Mouse (Mus musculus): ENCODE data around the gene Mbnl2. TPM values are rescaled to one million over a fixed set of nuclear protein-coding genes. Genes with fewer than 3 reads are reported as not detected.
A peak's percentile ranks its signal among the peaks of the same experiment; 100 is the strongest.

Gene Mbnl2
- polyA plus RNA-seq, 1 experiment from 2014 or later, result 111 TPM

DNA sequence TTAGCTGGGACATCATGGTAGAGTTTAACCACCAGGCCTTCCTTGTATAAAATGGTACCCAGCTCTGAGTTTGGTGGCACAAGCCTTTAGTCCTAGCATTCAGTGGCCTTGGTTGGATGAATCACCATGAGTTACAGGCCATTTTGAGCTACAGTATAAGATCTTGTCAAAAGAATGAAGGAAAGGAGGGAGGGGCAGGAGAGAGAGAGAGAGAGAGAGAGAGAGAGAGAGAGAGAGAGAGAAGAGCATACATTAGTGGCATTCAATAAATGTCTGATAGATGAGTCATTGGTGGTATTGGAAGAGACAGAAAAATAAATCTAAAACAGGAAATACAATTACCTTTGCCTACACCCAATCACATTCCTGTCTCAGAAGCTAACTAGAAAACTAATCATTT is 165.2 kb downstream of the Mbnl2 start:
- Histone ChIP-seq H3K9me3 (no peaks in the 10 kb centered on the region), H3K36me3 (peaks cover 3% of the 10 kb centered on the region; the same call in 1 of the 2 replicates), H3K4me3 (replicated peaks) (no peak overlapping the region), H3K9ac (no peak overlapping the region), H3K4me1 (replicated peaks) (no peaks in the 10 kb centered on the region), H3K27ac (no peak overlapping the region), H3K4me2 (replicated peaks) (no peak overlapping the region), H3K27me3 (replicated peaks) (no peaks in the 10 kb centered on the region)
- ATAC-seq, result no peak

GRCm38 (mm10) chr14:120441256-120441655 is 165.8 kb downstream of the Mbnl2 start:
- Histone ChIP-seq H3K4me1 (replicated peaks) (no peaks in the 10 kb centered on the region), H3K9ac (no peak overlapping the region), H3K36me3 (peaks cover 3% of the 10 kb centered on the region; the same call in 1 of the 2 replicates), H3K4me2 (replicated peaks) (no peak overlapping the region), H3K27me3 (replicated peaks) (no peaks in the 10 kb centered on the region), H3K9me3 (no peaks in the 10 kb centered on the region), H3K4me3 (replicated peaks) (no peak overlapping the region), H3K27ac (no peak overlapping the region)
- WGBS, result 85% methylated on average over 4 of the region's 4 CpGs
- ATAC-seq, result no peak

- H3K4me1 ChIP-seq (replicated peaks), result no peaks in the 10 kb centered on the region
- 70% methylated on average over 13 of the region's 13 CpGs for WGBS
- no peak overlapping the region for H3K4me3 ChIP-seq (replicated peaks)
- ATAC-seq, result peak; percentile 81
- no peaks in the 10 kb centered on the region for H3K9me3 ChIP-seq
- no peak overlapping the region for H3K9ac ChIP-seq
- H3K27me3 ChIP-seq (replicated peaks), result no peaks in the 10 kb centered on the region
- no peak overlapping the region for H3K27ac ChIP-seq
- H3K36me3 ChIP-seq, result peaks cover 3% of the 10 kb centered on the region; the same call in 1 of the 2 replicates
- H3K4me2 ChIP-seq (replicated peaks), result no peak overlapping the region
Observed at GRCm38 (mm10) chr14:120441836-120442235, 166.4 kb downstream of the Mbnl2 start.

DNA sequence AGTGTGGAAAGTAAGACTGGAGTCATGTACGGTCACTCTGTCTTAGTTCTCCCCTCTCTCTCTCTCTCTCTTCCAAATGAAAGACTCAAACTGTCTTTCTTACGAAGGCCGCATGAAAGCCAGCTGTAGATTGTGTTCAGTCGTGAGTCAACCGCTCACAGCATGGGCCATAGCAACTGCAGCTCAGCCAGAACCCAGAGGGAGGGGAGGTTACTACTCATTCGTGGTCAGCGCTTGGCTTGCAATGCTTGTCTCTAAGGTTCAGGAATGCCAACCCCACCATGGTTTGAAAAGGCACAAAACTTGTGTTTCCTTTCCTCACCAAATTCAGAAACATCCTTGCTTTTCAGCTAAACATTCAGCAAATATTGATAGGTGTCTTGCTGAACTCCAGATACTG is 178.8 kb downstream of the Mbnl2 start:
- 90% methylated on average over 7 of the region's 7 CpGs for WGBS
- no peak overlapping the region for H3K4me3 ChIP-seq (replicated peaks)
- H3K4me2 ChIP-seq (replicated peaks), result no peak overlapping the region
- no peaks in the 10 kb centered on the region for H3K9me3 ChIP-seq
- no peak overlapping the region for H3K9ac ChIP-seq
- no peak for ATAC-seq
- H3K4me1 ChIP-seq (replicated peaks), result no peaks in the 10 kb centered on the region
- H3K36me3 ChIP-seq, result no peaks in the 10 kb centered on the region
- no peak overlapping the region for H3K27ac ChIP-seq
- no peaks in the 10 kb centered on the region for H3K27me3 ChIP-seq (replicated peaks)

- WGBS, result 91% methylated on average over 3 of the region's 3 CpGs
- no peak overlapping the region for H3K27ac ChIP-seq
- no peak overlapping the region for H3K4me3 ChIP-seq (replicated peaks)
Observed at GRCm38 (mm10) chr14:120463938-120464727, 188.7 kb downstream of the Mbnl2 start.

GRCm38 (mm10) chr14:120466816-120467215 is 191.3 kb downstream of the Mbnl2 start:
- ATAC-seq, result no peak
- no peaks in the 10 kb centered on the region for H3K9me3 ChIP-seq

More at GRCm38 (mm10) chr14:120463938-120464727, 188.7 kb downstream of the Mbnl2 start:
- no peak for ATAC-seq
- no peak overlapping the region for H3K4me2 ChIP-seq (replicated peaks)
- no peaks in the 10 kb centered on the region for H3K27me3 ChIP-seq (replicated peaks)
- H3K9ac ChIP-seq, result no peak overlapping the region
- no peaks in the 10 kb centered on the region for H3K4me1 ChIP-seq (replicated peaks)
- H3K36me3 ChIP-seq, result no peaks in the 10 kb centered on the region
- no peaks in the 10 kb centered on the region for H3K9me3 ChIP-seq

DNA sequence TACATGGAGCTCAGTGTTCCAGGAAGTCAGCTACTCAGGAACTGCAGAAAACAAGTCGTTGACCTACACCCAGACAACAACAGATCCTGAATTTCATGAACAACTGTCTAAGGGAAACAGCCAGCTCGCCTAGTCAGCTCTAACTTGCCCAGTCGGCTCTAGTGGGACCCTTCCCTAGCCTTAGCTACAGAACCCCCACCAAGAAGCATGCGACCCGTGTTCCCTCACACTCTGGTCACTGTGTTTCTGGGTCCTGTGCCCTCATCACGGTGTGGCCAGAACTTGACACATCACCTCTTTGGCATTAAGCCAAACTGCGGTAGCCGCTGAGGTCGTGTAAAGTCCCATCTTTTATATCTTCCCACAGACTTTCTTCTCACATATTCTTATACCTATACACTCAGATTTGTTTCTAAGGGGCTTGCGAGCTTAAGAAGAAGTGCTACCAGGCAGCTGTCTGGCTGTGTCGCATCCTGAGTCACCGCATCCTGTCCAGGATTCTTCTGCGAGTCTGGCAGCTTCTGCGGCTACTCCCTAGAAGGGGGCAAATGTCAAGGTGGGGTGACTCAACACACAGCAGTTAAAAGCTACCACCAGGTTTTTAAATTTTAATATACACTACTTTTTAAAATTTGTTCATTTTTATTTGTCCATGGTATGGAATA is 193.8 kb downstream of the Mbnl2 start:
- H3K9me3 ChIP-seq, result no peaks in the 10 kb centered on the region
- H3K36me3 ChIP-seq, result no peaks in the 10 kb centered on the region
- H3K27me3 ChIP-seq (replicated peaks), result no peaks in the 10 kb centered on the region
- ATAC-seq, result no peak
- H3K4me3 ChIP-seq (replicated peaks), result no peak overlapping the region
- no peaks in the 10 kb centered on the region for H3K4me1 ChIP-seq (replicated peaks)
- no peak overlapping the region for H3K4me2 ChIP-seq (replicated peaks)
- 80% methylated on average over 14 of the region's 14 CpGs for WGBS
- H3K9ac ChIP-seq, result no peak overlapping the region
- no peak overlapping the region for H3K27ac ChIP-seq

More at GRCm38 (mm10) chr14:120466816-120467215, 191.3 kb downstream of the Mbnl2 start:
- H3K27ac ChIP-seq, result no peak overlapping the region
- H3K27me3 ChIP-seq (replicated peaks), result no peaks in the 10 kb centered on the region
- no peak overlapping the region for H3K4me2 ChIP-seq (replicated peaks)
- 79% methylated on average over 4 of the region's 4 CpGs for WGBS
- H3K36me3 ChIP-seq, result no peaks in the 10 kb centered on the region
- no peak overlapping the region for H3K4me3 ChIP-seq (replicated peaks)
- H3K4me1 ChIP-seq (replicated peaks), result no peaks in the 10 kb centered on the region
- no peak overlapping the region for H3K9ac ChIP-seq

DNA sequence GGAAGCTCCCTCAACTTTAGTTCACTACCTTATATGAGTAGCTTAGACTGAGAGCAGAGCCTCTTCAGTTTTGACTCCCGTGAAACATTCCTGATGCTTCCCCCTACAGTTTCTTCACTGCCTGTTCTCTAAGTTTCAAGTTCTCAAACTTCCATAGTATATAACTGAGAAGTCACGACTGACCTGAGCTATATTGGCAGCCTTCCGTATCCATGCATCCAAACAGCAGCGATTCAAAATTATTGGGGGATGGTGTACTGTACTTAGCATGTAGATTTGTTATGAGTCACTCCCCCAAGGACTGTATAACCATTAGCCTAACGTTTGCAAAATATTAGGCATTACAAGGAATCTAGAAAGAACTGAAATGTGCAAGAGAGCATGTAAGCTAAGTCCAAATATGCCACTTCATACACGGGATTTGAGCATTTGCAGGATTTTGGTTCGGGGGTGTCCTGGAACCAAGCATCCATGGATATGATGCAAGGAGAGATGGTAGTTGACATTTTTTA is 200.8 kb downstream of the Mbnl2 start:
- Histone ChIP-seq H3K4me2 (replicated peaks) (peak overlapping the region; percentile 56; the same call in 1 of the 2 replicates), H3K9me3 (no peaks in the 10 kb centered on the region), H3K9ac (no peak overlapping the region), H3K4me3 (replicated peaks) (no peak overlapping the region), H3K4me1 (replicated peaks) (no peaks in the 10 kb centered on the region), H3K27me3 (replicated peaks) (no peaks in the 10 kb centered on the region), H3K27ac (no peak overlapping the region), H3K36me3 (no peaks in the 10 kb centered on the region)
- WGBS, result 62% methylated on average over 7 of the region's 7 CpGs
- ATAC-seq, result no peak

DNA sequence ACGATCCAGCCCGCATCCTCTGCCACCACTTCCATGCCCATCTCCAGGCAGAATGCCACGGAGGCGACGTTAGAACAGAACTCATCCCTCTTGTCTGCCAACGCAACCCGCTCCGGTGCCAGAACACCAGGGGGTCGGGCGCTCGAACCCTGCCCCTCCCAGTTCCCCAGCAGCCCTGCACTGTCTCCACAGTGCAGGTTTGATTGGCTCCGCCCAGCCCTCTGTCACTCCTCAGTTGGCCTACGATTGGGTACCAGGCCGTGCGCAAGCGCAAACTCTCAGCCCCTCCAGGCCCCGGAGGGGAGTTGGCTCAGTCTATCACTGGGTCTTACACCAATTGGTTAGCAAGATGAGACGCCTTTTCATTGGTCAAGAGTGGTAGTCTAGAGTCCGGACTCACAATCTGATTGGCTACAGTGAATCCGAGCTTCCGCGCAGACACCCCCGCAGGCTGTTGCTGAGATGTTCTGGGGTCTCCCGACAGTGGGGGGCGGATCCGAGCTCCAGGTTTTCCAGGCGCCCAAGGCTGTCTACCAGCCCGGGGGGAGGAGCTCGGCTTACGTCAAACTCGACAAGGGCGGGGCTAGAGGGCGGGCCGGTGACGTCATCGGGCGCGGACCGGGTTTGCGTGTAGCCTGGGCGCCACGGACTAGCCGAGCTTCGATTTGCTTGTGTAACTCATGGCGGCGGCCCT is 202.0 kb downstream of the Mbnl2 start:
- no peaks in the 10 kb centered on the region for H3K36me3 ChIP-seq
- peak; percentile 95 for ATAC-seq
- peak overlapping the region; percentile 94 for H3K27ac ChIP-seq
- no peaks in the 10 kb centered on the region for H3K9me3 ChIP-seq
- WGBS, result under 1% methylated on average over 46 of the region's 46 CpGs
- peak overlapping the region; percentile 83 for H3K4me3 ChIP-seq (replicated peaks)
- H3K27me3 ChIP-seq (replicated peaks), result no peaks in the 10 kb centered on the region
- peak overlapping the region; percentile 63 for H3K9ac ChIP-seq
- H3K4me2 ChIP-seq (replicated peaks), result peak overlapping the region; percentile 56
- no peaks in the 10 kb centered on the region for H3K4me1 ChIP-seq (replicated peaks)

- Histone ChIP-seq H3K27me3 (replicated peaks) (no peaks in the 10 kb centered on the region), H3K27ac (peak within 1 kb of the TSS; percentile 94), H3K4me2 (replicated peaks) (peak within 1 kb of the TSS; percentile 80), H3K36me3 (no peaks in the 10 kb centered on the region), H3K4me1 (replicated peaks) (no peaks in the 10 kb centered on the region), H3K4me3 (replicated peaks) (peak within 1 kb of the TSS; percentile 83), H3K9ac (peak within 1 kb of the TSS; percentile 81), H3K9me3 (no peaks in the 10 kb centered on the region)
- WGBS, result under 1% methylated on average over 58 of the region's 78 CpGs
- peak; percentile 93 for ATAC-seq
Observed at GRCm38 (mm10) chr14:120477982-120478568, 202.6 kb downstream of the Mbnl2 start, which contains the start of gene Rap2a. Gene Rap2a, plus strand, starts transcription at chr14:120478444.

DNA sequence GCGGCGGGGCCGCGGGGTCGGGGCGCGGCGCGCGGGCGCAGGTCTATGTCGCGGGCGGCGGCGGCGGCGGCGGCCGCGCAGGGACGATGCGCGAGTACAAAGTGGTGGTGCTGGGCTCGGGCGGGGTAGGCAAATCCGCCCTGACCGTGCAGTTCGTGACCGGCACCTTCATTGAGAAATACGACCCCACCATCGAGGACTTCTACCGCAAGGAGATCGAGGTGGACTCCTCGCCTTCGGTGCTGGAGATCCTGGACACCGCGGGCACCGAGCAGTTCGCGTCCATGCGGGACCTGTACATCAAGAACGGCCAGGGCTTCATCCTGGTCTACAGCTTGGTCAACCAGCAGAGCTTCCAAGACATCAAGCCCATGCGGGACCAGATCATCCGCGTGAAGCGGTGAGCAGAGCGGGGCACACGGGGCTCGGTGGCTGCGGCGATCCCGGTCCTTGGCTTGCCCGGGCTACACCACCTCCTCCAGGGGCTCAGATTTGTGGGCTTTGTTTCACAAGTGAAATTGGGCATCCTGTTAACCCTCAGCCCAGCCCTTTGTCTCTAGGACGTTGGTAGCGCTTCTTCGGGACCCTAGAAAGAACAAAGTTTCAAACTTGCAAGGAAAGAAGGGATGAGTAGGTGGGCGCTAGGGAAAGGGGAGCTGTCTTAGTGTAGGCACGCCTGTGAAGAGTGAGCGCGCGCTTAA is 203.3 kb downstream of the Mbnl2 start:
- Histone ChIP-seq H3K4me3 (replicated peaks) (peak overlapping the region; percentile 83), H3K4me2 (replicated peaks) (peak overlapping the region; percentile 80), H3K27ac (peak overlapping the region; percentile 94), H3K9ac (peak overlapping the region; percentile 81), H3K36me3 (no peaks in the 10 kb centered on the region), H3K4me1 (replicated peaks) (no peaks in the 10 kb centered on the region), H3K27me3 (replicated peaks) (no peaks in the 10 kb centered on the region), H3K9me3 (no peaks in the 10 kb centered on the region)
- WGBS, result under 1% methylated on average over 62 of the region's 62 CpGs
- ATAC-seq, result peak; percentile 46
